Mouse (Mus musculus): Measurements from ENCODE around the gene Ppbp. TPM values are rescaled to one million over a fixed set of nuclear protein-coding genes. Genes with fewer than 3 reads are reported as not detected.
"Not testable (repeated sequence)": the region's sequence is repeated elsewhere in the genome, so short reads cannot be mapped to it uniquely, and the experiment has no call there.

The Ppbp gene
- total RNA-seq, 2 experiments from 2014 or later, result 1.7 to 10.8 TPM

DNA sequence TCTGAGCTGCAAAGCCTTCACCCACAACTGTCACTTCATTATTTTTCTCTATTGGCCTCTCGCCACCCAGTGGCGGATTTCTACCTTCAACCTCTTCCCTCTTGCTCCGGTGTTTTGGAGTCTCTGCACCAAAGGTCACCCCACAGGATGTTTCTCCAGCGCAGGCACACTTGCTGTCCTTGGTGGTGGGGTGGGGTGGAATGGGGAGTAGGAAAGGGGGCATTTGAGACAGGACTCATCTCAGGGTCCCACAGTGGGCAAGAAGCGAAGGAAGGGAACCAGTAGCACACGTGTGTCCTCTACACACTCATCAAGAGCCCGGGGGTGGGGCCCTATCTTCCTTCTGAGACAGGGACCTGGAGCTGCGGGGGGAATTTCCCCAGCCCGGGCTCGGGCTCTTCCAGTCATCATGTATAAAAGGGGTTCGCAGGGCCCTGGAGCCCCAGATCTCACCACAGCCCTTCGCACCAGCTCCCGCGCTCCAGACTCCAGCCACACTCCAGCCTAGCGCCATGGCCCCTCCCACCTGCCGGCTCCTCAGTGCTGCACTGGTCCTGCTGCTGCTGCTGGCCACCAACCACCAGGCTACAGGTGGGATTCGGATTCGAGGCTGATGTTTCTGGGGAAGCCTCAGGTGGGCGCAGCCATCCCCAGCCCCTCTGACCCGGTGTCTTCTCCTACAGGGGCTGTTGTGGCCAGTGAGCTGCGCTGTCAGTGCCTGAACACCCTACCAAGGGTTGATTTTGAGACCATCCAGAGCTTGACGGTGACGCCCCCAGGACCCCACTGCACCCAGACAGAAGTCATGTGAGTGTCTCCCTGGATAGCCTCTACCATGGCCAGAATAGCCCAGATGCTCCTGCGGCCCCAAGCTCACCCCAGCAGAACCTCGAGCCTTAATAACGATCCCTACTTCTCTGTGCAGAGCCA lies 17.6 kb downstream of the Ppbp start, which contains the start of gene Cxcl3:
Gene Cxcl3 (plus strand): TSS at position 445 of the 930 bp plus-strand sequence.
- ATAC-seq (replicated peaks; ENCODE audit: low FRiP score, poor library complexity, severe bottlenecking), result no peak

DNA sequence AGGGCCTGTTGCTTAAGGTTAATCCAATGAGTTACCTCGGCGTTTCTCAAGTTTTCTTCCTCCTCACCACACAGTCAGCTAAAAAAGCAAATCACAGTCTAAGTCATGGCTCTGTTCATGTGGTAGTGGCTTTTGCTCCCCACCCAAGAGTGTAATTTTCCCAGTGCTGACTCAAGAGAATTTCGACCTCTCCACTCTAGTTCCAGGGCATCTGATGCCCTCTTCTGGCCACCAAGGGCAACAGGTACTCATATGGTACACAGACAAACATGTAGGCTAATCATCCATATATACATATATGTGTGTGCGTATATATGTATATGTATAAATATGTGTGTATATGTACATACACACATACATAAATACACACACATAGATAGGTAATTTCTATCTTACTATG lies 19.8 kb downstream of the Ppbp start:
- no peak for ATAC-seq (replicated peaks; ENCODE audit: low FRiP score, poor library complexity, severe bottlenecking)

DNA sequence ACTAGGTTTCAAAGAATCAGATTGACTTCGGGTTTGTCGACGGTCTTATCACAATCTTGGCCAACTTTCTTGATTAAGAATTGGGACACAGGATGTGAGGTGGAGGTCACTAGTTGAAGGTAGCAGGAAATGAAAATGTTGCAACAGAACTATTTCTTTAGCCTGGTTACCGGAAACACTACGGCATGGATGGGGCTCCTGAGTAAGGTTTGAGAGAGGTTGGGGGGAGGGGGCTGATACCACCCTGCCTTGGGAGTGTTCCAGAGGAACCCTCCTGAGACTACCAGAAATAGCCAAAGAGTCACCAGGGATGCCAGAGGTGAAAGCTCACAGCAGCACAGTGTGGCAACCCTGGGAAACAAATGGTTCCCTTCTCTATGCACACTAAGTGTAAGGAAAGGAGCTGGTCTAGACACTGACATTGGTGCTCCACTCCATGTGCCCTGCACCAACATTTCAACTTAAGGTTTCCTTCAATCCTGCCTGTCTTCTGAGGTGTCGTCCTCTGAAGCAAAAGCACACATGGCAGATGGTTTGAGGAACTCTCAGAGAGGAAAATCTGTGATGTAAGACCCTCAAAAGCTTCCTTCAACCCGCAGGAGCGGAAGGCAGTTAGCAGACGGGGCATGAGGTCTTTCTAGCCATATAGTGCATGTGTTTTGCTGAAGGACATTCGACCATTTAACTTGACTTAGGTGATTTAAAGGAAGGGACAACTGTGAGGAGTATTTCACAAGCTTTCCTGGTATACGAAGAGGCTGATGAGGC lies 21.2 kb downstream of the Ppbp start:
- ATAC-seq (replicated peaks; ENCODE audit: low FRiP score, poor library complexity, severe bottlenecking), result no peak

- ATAC-seq (replicated peaks; ENCODE audit: low FRiP score, poor library complexity, severe bottlenecking), result no peak
These were observed 21.8 kb downstream of the Ppbp start for GRCm38 (mm10) chr5:90790074-90790502.

- ATAC-seq (replicated peaks; ENCODE audit: low FRiP score, poor library complexity, severe bottlenecking), result no peak
These were observed 25.9 kb downstream of the Ppbp start, which contains the start of gene Cxcl15 for GRCm38 (mm10) chr5:90794195-90794625. Gene Cxcl15 (plus strand): TSS chr5:90794534.

GRCm38 (mm10) chr5:90795392-90795791 lies 27.1 kb downstream of the Ppbp start:
- not testable (repeated sequence) for ATAC-seq (replicated peaks; ENCODE audit: low FRiP score, poor library complexity, severe bottlenecking)

- ATAC-seq (replicated peaks; ENCODE audit: low FRiP score, poor library complexity, severe bottlenecking), result no peak
These were observed 36.3 kb downstream of the Ppbp start for GRCm38 (mm10) chr5:90804574-90804973.

DNA sequence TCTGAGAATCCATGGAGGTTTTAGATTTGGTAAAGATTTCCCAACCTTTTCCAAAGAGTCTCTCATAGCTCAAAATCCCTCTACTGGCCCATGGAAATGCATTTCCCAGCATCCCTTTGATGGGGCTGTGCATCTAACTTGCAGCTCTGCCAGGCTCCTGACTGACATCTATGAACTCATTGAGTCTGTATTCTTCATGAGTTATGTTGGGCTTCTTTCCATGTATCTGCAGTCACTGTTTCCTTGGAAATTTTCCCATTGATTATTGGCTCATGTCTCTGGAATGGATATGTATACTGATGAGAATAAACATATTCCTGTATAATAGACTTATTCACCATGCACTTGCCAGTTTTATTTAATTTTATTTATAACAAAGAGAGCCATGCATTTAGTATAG lies 37.7 kb downstream of the Ppbp start:
- ATAC-seq (replicated peaks; ENCODE audit: low FRiP score, poor library complexity, severe bottlenecking), result no peak

DNA sequence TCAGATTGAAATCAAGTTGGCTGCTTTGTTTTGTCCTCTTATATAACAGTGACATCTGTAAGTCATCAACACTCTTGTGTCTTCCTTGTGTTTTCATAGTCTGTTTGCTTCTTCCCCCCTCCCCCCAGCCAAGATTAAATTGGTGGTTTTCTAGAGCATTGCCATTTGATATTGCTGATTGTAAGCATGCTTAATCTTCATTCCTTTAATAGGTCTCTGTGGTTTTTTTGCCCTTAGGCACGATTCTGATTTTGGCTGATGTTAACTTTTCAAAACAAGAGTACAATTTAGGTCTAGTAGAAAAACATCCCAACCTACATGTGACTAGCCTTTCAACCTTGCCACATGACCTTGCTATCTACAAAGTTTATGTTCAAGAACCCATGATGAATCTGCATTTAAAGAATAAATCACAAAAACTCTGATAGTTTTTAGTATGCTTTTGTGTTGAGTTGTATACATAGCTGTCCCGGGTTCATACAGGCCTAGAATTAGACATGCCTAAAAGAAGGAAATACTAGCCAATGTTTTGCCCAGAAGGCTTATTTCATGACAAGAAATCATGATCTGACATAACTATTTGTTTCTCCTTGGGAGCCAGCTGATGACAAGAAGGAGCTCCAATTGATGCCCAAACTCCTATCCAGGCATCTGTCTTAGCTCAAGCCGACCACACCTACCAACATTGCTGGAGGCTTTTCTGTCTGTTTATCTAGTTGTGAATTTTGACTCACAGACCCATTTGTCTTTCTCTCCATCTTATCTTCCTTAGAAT lies 39.0 kb downstream of the Ppbp start:
- ATAC-seq (replicated peaks; ENCODE audit: low FRiP score, poor library complexity, severe bottlenecking), result no peak

Other genes with a start within 250 kb of the Ppbp start
- not detected in 2 replicates for gene Afm, start 249.6 kb upstream of the Ppbp start, total RNA-seq (2015; ENCODE audit: low replicate concordance)
- gene Afm, start 249.6 kb upstream of the Ppbp start, total RNA-seq (2017; ENCODE audit: low replicate concordance), result not detected in 2 replicates
- gene 5830473C10Rik, start 207.4 kb upstream of the Ppbp start, total RNA-seq (2015; ENCODE audit: low replicate concordance), result not detected in 2 replicates
- gene 5830473C10Rik, start 207.4 kb upstream of the Ppbp start, total RNA-seq (2017; ENCODE audit: low replicate concordance), result not detected in 2 replicates
- not detected in 2 replicates for gene Rassf6, start 127.9 kb upstream of the Ppbp start, total RNA-seq (2015; ENCODE audit: low replicate concordance)
- gene Rassf6, start 127.9 kb upstream of the Ppbp start, total RNA-seq (2017; ENCODE audit: low replicate concordance), result not detected in 2 replicates
- gene Cxcl5, start 9.2 kb upstream of the Ppbp start, total RNA-seq (2015; ENCODE audit: low replicate concordance), result not detected in 2 replicates
- gene Cxcl5, start 9.2 kb upstream of the Ppbp start, total RNA-seq (2017; ENCODE audit: low replicate concordance), result not detected in 2 replicates
- 29.0 and 49.1 TPM in 2 replicates for gene Pf4, start 3.9 kb downstream of the Ppbp start, total RNA-seq (2015; ENCODE audit: low replicate concordance)
- gene Pf4, start 3.9 kb downstream of the Ppbp start, total RNA-seq (2017; ENCODE audit: low replicate concordance), result 6.4 and 12.8 TPM in 2 replicates
- not detected in 2 replicates for gene Cxcl3, start 17.6 kb downstream of the Ppbp start, total RNA-seq (2015; ENCODE audit: low replicate concordance)
- not detected in 2 replicates for gene Cxcl3, start 17.6 kb downstream of the Ppbp start, total RNA-seq (2017; ENCODE audit: low replicate concordance)
- not detected in 2 replicates for gene Cxcl15, start 26.0 kb downstream of the Ppbp start, total RNA-seq (2015; ENCODE audit: low replicate concordance)
- gene Cxcl15, start 26.0 kb downstream of the Ppbp start, total RNA-seq (2017; ENCODE audit: low replicate concordance), result not detected in 2 replicates
- gene Cxcl1, start 122.7 kb downstream of the Ppbp start, total RNA-seq (2015; ENCODE audit: low replicate concordance), result not detected in 2 replicates
- gene Cxcl1, start 122.7 kb downstream of the Ppbp start, total RNA-seq (2017; ENCODE audit: low replicate concordance), result not detected in 2 replicates
- 1.0 and 4.8 TPM in 2 replicates for gene Cxcl2, start 135.4 kb downstream of the Ppbp start, total RNA-seq (2015; ENCODE audit: low replicate concordance)
- 1.9 and 3.5 TPM in 2 replicates for gene Cxcl2, start 135.4 kb downstream of the Ppbp start, total RNA-seq (2017; ENCODE audit: low replicate concordance)
- 0.38 and 1.7 TPM in 2 replicates for gene Mthfd2l, start 162.6 kb downstream of the Ppbp start, total RNA-seq (2015; ENCODE audit: low replicate concordance)
- 3.0 TPM in 1 of 2 replicates, not detected in the other for gene Mthfd2l, start 162.6 kb downstream of the Ppbp start, total RNA-seq (2017; ENCODE audit: low replicate concordance)